Mouse (Mus musculus) thymus, adult 2 months (tissue): Measurements from ENCODE around the gene Pde2a. TPM values are rescaled to one million over a fixed set of nuclear protein-coding genes. Genes with fewer than 3 reads are reported as not detected.

ENCODE experiments used
- DNase-seq: peaks from one replicate; pipeline ENCODE4 v3.0.0; 2021
- H3K27ac ChIP-seq: fragments of 200-500 bp; 2 replicates; pipeline ENCODE4 v1.5.1; 2012; ENCODE audit warnings: low read length, control low read depth; ENCODE audit not compliant: control insufficient read depth, insufficient read depth
- H3K27me3 ChIP-seq: fragments of 200-500 bp; 2 replicates; pipeline ENCODE4 v1.6.1; 2012; ENCODE audit warnings: mild to moderate bottlenecking, low read length, moderate library complexity, mixed read lengths; ENCODE audit not compliant: control insufficient read depth, insufficient read depth
- H3K36me3 ChIP-seq: fragments of 200-500 bp; 2 replicates; pipeline ENCODE4 v1.6.1; 2012; ENCODE audit warnings: mild to moderate bottlenecking, low read length, moderate library complexity; ENCODE audit not compliant: control insufficient read depth, insufficient read depth
- H3K4me1 ChIP-seq: fragments of 200-500 bp; replicated peaks from 2 replicates; pipeline ENCODE4 v1.6.1; 2012; ENCODE audit warnings: low read length; ENCODE audit not compliant: control insufficient read depth, insufficient read depth
- H3K4me3 ChIP-seq: fragments of 200-500 bp; 2 replicates; pipeline ENCODE4 v1.5.1; 2012; ENCODE audit warnings: mild to moderate bottlenecking, low read length, control low read depth, moderate library complexity; ENCODE audit not compliant: control insufficient read depth, insufficient read depth
- CTCF ChIP-seq: fragments of 200-500 bp; IDR thresholded peaks from 2 replicates; pipeline ENCODE4 v1.5.1; 2012; ENCODE audit warnings: mild to moderate bottlenecking, control low read depth, low read length, moderate library complexity, borderline replicate concordance; ENCODE audit not compliant: control insufficient read depth, poor library complexity, insufficient read depth; ENCODE audit errors: extremely low read depth
- POLR2A ChIP-seq: fragments of 200-500 bp; IDR thresholded peaks from 2 replicates; pipeline ENCODE4 v1.6.1; 2012; ENCODE audit warnings: mild to moderate bottlenecking, low read length, control low read depth, moderate library complexity; ENCODE audit not compliant: control insufficient read depth, poor library complexity, insufficient read depth; ENCODE audit errors: extremely low read depth
- WGBS: fragments of 180-500 bp; shearing (Covaris S2); methylation state at CpG from one replicate; pipeline ENCODE4 v1.1.7; 2018; 5-methylcytosine and 5-hydroxymethylcytosine counted together
- polyA plus RNA-seq: library from polyadenylated mRNA; depleted of rRNA; stranded (reverse); fragments of >200 nt; gene quantifications from 2 replicates; pipeline ENCODE4 v1.2.3, GENCODE M21; 2012

Pde2a gene
- polyA plus RNA-seq, 1 experiment, result 12.0 TPM

DNA sequence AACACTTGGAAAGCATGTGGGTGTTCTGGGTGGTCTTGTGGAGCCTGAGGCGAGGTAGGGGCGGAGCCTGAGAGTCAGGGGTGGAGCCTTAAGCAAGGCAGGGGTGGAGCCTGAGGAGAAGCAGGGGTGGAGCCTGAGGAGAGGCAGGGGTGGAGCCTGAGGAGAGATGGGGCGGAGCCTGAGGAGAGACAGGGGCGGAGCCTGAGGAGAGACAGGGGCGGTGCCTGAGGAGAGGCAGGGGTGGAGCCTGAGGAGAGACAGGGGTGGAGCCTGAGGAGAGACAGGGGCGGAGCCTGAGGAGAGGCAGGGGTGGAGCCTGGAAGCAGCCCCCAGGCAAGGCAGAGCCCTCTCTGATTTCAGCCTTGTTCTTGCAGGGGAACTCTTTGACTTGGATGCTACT lies 79.7 kb downstream of the Pde2a start:
- H3K27ac ChIP-seq, result no peak overlapping the region
- WGBS, result 97% methylated on average over 6 of the region's 6 CpGs
- H3K27me3 ChIP-seq, result no peaks in the 10 kb centered on the region
- H3K4me3 ChIP-seq, result no peak overlapping the region
- H3K4me1 ChIP-seq, result peaks cover 46% of the 10 kb centered on the region
- no peaks in the 10 kb centered on the region for H3K36me3 ChIP-seq
- TF ChIP-seq POLR2A, result no peak
- TF ChIP-seq CTCF, result no peak
- no peak for DNase-seq

DNA sequence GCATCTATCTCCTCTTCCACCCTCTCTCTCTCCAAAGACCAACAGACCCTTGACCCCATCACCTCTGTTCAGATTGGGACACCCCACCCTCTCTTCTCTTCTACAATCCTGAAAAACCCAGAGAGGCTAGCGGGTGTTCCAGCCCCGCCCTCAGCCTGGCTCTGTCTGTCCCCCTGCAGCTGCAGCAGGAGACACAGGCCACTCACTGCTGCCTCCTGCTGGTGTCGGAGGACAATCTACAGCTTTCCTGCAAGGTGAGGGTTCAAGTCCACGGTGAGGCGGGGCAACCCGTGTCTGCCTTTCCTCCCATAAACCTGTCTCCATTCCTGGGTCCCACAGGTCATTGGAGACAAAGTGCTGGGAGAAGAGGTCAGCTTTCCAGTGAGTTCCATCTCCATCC lies 80.2 kb downstream of the Pde2a start:
- WGBS, result 91% methylated on average over 6 of the region's 6 CpGs
- H3K4me1 ChIP-seq, result peaks cover 46% of the 10 kb centered on the region
- TF ChIP-seq POLR2A (no peak), CTCF (no peak)
- H3K4me3 ChIP-seq, result no peak overlapping the region
- H3K27me3 ChIP-seq, result no peaks in the 10 kb centered on the region
- H3K27ac ChIP-seq, result no peak overlapping the region
- no peaks in the 10 kb centered on the region for H3K36me3 ChIP-seq
- no peak for DNase-seq

DNA sequence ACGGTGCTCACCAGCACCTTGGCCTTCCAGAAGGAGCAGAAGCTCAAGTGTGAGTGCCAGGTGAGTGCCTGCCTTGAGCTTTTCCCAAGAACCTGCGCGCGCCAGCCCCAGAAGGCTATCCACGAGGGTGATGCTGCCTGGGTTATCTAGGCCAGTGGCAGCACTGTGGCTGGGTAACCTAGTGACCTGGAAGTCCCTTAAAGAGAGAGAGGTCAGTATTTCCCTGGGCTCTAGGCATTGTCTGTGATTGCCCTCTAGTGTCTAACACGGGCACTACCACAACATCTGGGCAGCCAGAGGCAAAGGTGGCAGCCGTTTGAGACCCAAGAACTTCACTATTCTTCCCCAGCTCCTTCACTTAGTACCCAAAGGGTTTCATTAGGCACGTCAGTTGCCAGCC lies 81.9 kb downstream of the Pde2a start:
- peak; percentile 68 for DNase-seq
- no peak for TF ChIP-seq POLR2A
- peak; percentile 57; the same call in 1 of the 2 replicates for TF ChIP-seq CTCF
- Histone ChIP-seq H3K4me3 (no peak overlapping the region), H3K27ac (no peak overlapping the region), H3K36me3 (no peaks in the 10 kb centered on the region), H3K4me1 (peaks cover 32% of the 10 kb centered on the region), H3K27me3 (no peaks in the 10 kb centered on the region)
- 33% methylated on average over 8 of the region's 8 CpGs for WGBS

DNA sequence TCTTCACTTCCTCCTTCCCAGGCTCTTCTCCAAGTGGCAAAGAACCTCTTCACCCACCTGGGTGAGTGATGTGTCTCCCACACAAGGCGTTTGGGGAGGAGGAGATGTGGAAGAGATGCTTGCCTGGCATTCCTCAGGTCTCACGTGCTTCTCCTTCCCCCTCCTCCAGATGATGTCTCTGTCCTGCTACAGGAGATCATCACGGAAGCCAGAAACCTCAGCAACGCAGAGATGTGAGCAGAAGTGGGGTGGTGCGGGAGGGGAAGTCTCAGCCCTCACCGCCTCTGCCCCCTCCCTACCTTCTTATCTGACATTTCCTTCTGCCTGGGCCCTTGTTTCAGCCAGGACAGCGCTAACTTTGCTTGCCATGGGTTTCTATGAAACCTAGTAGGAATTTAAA lies 82.3 kb downstream of the Pde2a start:
- no peak for TF ChIP-seq POLR2A
- no peak for TF ChIP-seq CTCF
- no peak overlapping the region for H3K4me3 ChIP-seq
- H3K4me1 ChIP-seq, result peaks cover 28% of the 10 kb centered on the region
- H3K27ac ChIP-seq, result no peak overlapping the region
- H3K27me3 ChIP-seq, result no peaks in the 10 kb centered on the region
- WGBS, result 3% methylated on average over 7 of the region's 7 CpGs
- DNase-seq, result no peak
- no peaks in the 10 kb centered on the region for H3K36me3 ChIP-seq

DNA sequence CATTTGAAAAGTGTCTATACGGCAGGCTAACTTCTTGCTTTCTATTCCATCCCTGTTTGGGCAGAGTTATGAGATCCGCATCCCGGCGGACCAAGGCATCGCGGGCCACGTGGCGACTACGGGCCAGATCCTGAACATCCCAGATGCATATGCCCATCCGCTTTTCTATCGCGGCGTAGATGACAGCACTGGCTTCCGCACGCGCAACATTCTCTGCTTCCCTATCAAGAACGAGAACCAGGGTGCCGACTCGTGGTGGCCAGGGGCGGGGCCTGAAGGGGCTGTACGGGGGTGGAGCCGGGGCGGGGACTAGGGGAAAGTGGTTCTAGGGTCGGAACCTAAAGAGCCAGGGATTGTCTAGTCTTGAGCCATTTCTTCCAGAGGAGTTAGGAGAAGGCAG lies 83.0 kb downstream of the Pde2a start:
- 0 out of 2 replicates have a peak, but pooled peaks have one; percentile 21 for TF ChIP-seq CTCF
- no peak for TF ChIP-seq POLR2A
- no peaks in the 10 kb centered on the region for H3K36me3 ChIP-seq
- WGBS, result 8% methylated on average over 24 of the region's 24 CpGs
- peaks cover 21% of the 10 kb centered on the region for H3K4me1 ChIP-seq
- peak; percentile 49 for DNase-seq
- no peak overlapping the region for H3K27ac ChIP-seq
- peak overlapping the region; percentile 6 for H3K4me3 ChIP-seq
- H3K27me3 ChIP-seq, result no peaks in the 10 kb centered on the region

DNA sequence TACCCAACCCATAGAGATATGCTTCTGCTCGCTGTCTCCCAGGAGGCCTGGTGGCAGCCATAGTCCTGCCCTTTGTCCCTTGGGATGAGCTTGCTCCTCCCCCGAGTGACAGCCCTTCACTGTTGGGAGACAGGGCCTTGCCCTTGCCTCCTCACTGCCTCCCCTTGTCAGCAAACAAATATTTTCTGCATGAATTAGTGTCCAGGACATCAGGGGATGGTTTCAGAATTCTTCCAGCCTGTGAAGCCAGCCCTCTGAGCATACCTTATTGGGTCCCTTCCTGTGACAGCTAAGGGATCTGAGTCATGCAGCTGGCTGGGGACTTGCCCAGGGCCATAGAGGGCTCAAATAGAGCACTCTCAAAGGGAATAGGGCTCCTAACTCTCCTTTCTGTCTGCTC lies 87.7 kb downstream of the Pde2a start:
- no peak for DNase-seq
- 92% methylated on average over 2 of the region's 2 CpGs for WGBS
- H3K4me1 ChIP-seq, result peaks cover 3% of the 10 kb centered on the region
- H3K4me3 ChIP-seq, result no peak overlapping the region
- H3K36me3 ChIP-seq, result no peaks in the 10 kb centered on the region
- TF ChIP-seq CTCF (no peak), POLR2A (no peak)
- no peak overlapping the region for H3K27ac ChIP-seq
- no peaks in the 10 kb centered on the region for H3K27me3 ChIP-seq

DNA sequence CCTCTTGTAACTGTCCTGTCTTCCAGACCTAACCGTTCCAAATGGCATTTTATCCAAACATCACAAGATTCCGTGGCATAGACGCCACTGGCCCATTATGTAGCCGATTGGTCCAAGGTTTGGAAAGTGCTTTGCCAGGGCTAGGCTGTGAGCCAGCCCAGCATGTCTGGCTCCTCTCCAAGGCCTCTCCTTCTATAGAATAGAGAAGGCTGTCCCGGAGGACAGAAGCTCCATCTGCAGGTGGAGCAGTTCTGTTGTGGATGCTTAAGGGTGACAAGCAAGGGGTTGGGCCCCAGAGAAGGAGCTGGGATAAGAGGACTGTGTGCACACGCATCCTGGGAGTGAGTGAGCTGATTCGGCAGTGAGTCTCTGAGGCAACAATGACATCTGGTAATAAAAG lies 92.2 kb downstream of the Pde2a start:
- DNase-seq, result no peak
- no peak for TF ChIP-seq CTCF
- TF ChIP-seq POLR2A, result no peak
- Histone ChIP-seq H3K4me1 (no peaks in the 10 kb centered on the region), H3K4me3 (no peak overlapping the region), H3K27ac (no peak overlapping the region), H3K36me3 (no peaks in the 10 kb centered on the region), H3K27me3 (no peaks in the 10 kb centered on the region)
- 86% methylated on average over 7 of the region's 7 CpGs for WGBS
